Mouse (Mus musculus) CD4-positive, CD25-positive, alpha-beta regulatory T cell (primary cell): Measurements from ENCODE around the gene Spns3. TPM values are rescaled to one million over a fixed set of nuclear protein-coding genes. Genes with fewer than 3 reads are reported as not detected.

Experiments used
- polyA plus RNA-seq: library from polyadenylated mRNA; unstranded; fragments of 100-300 nt; shearing (Covaris generic); gene quantifications from one replicate; pipeline ENCODE4 v1.2.1, GENCODE M21; 2017

Spns3 gene
- polyA plus RNA-seq, result 1.1 TPM

DNA sequence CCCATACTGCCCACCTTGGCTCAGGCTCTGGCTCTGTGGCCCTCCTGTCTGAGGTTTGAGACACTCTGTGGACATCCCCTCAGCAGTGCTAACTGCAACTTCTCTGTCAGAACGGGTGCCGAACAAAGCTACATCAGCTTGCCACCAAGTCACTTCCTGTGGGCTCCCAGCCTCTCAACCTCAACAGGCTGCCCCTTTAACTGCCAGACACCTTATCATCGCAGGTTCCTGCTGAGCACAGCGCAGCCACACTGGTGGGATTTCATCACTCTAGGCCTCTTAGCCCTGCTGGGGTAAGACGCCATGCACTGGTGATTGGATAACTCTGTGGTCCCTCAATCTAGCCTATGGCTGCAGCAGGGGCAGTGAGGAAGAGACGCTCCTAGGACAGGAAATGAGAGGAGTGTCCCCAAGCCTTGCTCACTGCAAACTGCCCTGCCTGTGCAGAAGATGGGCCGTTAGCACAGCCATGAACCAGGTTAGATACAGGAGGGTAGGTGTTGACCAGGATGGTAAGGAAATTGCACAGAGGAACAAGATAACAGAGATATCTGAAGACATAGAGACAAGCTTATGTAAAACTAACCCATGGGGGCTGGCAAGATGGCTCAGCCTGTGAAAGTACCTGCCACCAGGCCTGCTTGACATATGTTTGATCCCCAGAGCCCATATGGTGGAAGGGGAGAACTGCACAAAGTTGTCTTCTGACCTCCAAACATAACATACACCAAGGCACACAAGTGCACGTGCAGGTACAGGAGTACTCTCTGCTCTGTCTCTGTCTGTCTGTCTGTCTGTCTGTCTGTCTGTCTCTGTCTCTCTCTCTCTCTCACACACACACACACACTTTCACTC lies at the start of gene Spns3:
Spns3 (minus strand) TSS at position 373 of the 855 bp plus-strand sequence.

DNA sequence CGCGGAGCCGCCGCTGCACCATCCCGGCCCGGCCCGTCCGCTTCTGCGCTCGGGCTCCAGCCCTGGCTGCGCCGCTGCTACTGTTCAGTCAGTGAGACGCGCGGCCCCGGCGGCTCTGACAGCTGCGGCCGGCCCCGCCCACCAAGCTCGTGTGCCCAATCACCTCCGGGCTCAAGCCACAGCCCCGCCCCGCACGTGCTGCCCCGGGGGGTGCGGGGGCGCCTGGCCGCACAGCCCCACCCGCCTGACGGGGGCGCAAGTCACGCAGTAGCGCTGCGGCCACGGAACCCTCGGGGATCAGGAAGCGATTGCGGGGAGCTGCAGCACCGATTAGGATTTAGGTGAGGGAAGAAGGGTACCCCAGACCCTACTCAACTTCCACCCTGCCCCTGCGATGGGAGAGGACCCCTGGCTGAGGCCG lies 60.4 kb downstream of the Spns3 start, which contains the start of gene Spns2:
Spns2 (minus strand) TSS at position 24 of the 421 bp plus-strand sequence.

Other genes with a start within 250 kb of the Spns3 start
- gene Xaf1, start 248.9 kb downstream of the Spns3 start, polyA plus RNA-seq, result 90.2 TPM
- 0.65 TPM for gene Fbxo39, start 236.1 kb downstream of the Spns3 start, polyA plus RNA-seq
- gene Tekt1, start 188.1 kb downstream of the Spns3 start, polyA plus RNA-seq, result not detected
- not detected for gene Smtnl2, start 138.8 kb downstream of the Spns3 start, polyA plus RNA-seq
- gene Ggt6, start 115.0 kb downstream of the Spns3 start, polyA plus RNA-seq, result not detected
- 122 TPM for gene Mybbp1a, start 109.2 kb downstream of the Spns3 start, polyA plus RNA-seq
- gene Spns2, start 60.6 kb downstream of the Spns3 start, polyA plus RNA-seq, result not detected
- 68.5 TPM for gene Ube2g1, start 56.8 kb upstream of the Spns3 start, polyA plus RNA-seq
- gene Ankfy1, start 139.5 kb upstream of the Spns3 start, polyA plus RNA-seq, result 51.0 TPM
- 7.6 TPM for gene Cyb5d2, start 245.6 kb upstream of the Spns3 start, polyA plus RNA-seq
- gene Zzef1, start 245.7 kb upstream of the Spns3 start, polyA plus RNA-seq, result 28.0 TPM